ENCODE assay signal across 16 mouse cellular contexts in genomic region chr9:87872384-87872905, GRCm38 (mm10).
"Had no signal": no experiment of that assay in that cellular context is flagged by ENCODE, and none has a peak within 500 bp of the region (broad histone marks: within the 10 kb centered on the region; RNA-seq: fewer than 3 reads in every experiment).

No protein-coding gene starts in this region.

- H3K4me1 ChIP-seq: neural tube, embryonic 13.5 days; neural tube, embryonic 15.5 days; stomach, embryonic 15.5 days had no signal

- H3K27ac ChIP-seq: neural tube, embryonic 13.5 days; neural tube, embryonic 15.5 days; stomach, embryonic 15.5 days; stomach, postnatal 0 days had no signal

- H3K27me3 ChIP-seq: neural tube, embryonic 13.5 days; neural tube, embryonic 15.5 days; stomach, embryonic 15.5 days had no signal

- H3K4me3 ChIP-seq: neural tube, embryonic 13.5 days; neural tube, embryonic 15.5 days; stomach, embryonic 15.5 days had no signal

- DNase-seq: retina, postnatal 1 day; right cerebral cortex, adult 18-20 months; right cerebral cortex, postnatal 14 days; right cerebral cortex, postnatal 25 days; right cerebral cortex, postnatal 4 days; spleen, adult 18-20 months; thymus, adult 18-20 months; thymus, adult 2 months; thymus, postnatal 14 days; thymus, postnatal 25 days; thymus, postnatal 36 days; thymus, postnatal 4 days had no signal

- H3K9me3 ChIP-seq: neural tube, embryonic 13.5 days; neural tube, embryonic 15.5 days; stomach, embryonic 15.5 days had no signal

- H3K4me2 ChIP-seq: neural tube, embryonic 13.5 days; neural tube, embryonic 15.5 days; stomach, embryonic 15.5 days had no signal

- H3K9ac ChIP-seq: neural tube, embryonic 13.5 days; neural tube, embryonic 15.5 days; stomach, embryonic 15.5 days had no signal

- H3K36me3 ChIP-seq: neural tube, embryonic 13.5 days; neural tube, embryonic 15.5 days; stomach, embryonic 15.5 days had no signal
